Mouse (Mus musculus) macrophage (primary cell): ENCODE results near the gene Hsd17b14. TPM values are rescaled to one million over a fixed set of nuclear protein-coding genes. Genes with fewer than 3 reads are reported as not detected.
"Not testable (repeated sequence)": the region's sequence is repeated elsewhere in the genome, so short reads cannot be mapped to it uniquely, and the experiment has no call there.

Experiments
- H3K27ac ChIP-seq: fragments of 350-480 bp; formaldehyde crosslinking; 2 replicates; pipeline ENCODE4 v1.9.0; 2021
- H3K36me3 ChIP-seq: fragments of 350-480 bp; formaldehyde crosslinking; 2 replicates; pipeline ENCODE4 v1.9.0; 2021; ENCODE audit errors: inconsistent target
- H3K4me3 ChIP-seq: fragments of 350-480 bp; formaldehyde crosslinking; 2 replicates; pipeline ENCODE4 v1.9.0; 2021; ENCODE audit errors: inconsistent target
- H3K79me2 ChIP-seq: fragments of 350-480 bp; formaldehyde crosslinking; 2 replicates; pipeline ENCODE4 v1.9.0; 2021; ENCODE audit errors: inconsistent target
- WGBS: methylation state at CpG from one replicate; pipeline ENCODE4 v1.1.7; 2026; ENCODE audit warnings: inconsistent platforms; ENCODE audit not compliant: missing documents; 5-methylcytosine and 5-hydroxymethylcytosine counted together
- polyA plus RNA-seq: library from polyadenylated mRNA; stranded (reverse); fragments of 250-400 nt; gene quantifications from 3 replicates; pipeline ENCODE4 v1.2.4, GENCODE M21; 2018; ENCODE audit warnings: inconsistent platforms
- total RNA-seq, 78 experiments: library from RNA; depleted of rRNA; stranded (reverse); fragments of 250-400 nt; gene quantifications; 1 replicate in 9 of 78; 2 replicates in 24 of 78; 3 replicates in 43 of 78; 4 replicates in 2 of 78; pipeline ENCODE4 v1.2.4; 2018; ENCODE audit warnings: inconsistent platforms in 56 of 78

The Hsd17b14 gene
- 10 to 100 TPM in 1 of 26 experiments, 1 to 10 TPM in 6, under 1 TPM in 2, not detected in 17; 0.69 to 13.0 (median 2.7) TPM for total RNA-seq (2018; cell fraction: chromatin; rRNA removed)
- 1 to 10 TPM; 1.4 to 7.1 (median 2.7) TPM for total RNA-seq (2018; cell fraction: cytosol; rRNA removed)
- 1 to 10 TPM in 10 of 26 experiments, under 1 TPM in 8, not detected in 8; 0.40 to 5.7 (median 1.1) TPM for total RNA-seq (2018; cell fraction: nucleus; rRNA removed)
- 0.78 to 5.8 TPM (median 1.3 TPM) in 3 replicates for polyA plus RNA-seq

- Histone ChIP-seq H3K27ac (no peak within 1 kb of the TSS), H3K4me3 (no peak within 1 kb of the TSS), H3K79me2 (no peaks in the 10 kb centered on the region), H3K36me3 (no peaks in the 10 kb centered on the region)
- WGBS, result 88% methylated on average over 8 of the region's 8 CpGs
Observed at GRCm38 (mm10) chr7:45554744-45555143, at the start of gene Hsd17b14. Hsd17b14 (plus strand) TSS chr7:45554893.

- H3K4me3 ChIP-seq, result no peak overlapping the region
- 89% methylated on average over 6 of the region's 6 CpGs for WGBS
Observed at GRCm38 (mm10) chr7:45507583-45507982, 47.1 kb upstream of the Hsd17b14 start.

GRCm38 (mm10) chr7:45508561-45508960 is 46.1 kb upstream of the Hsd17b14 start:
- Histone ChIP-seq H3K79me2 (peaks cover 8% of the 10 kb centered on the region; the same call in 1 of the 2 replicates), H3K27ac (no peak overlapping the region), H3K36me3 (no peaks in the 10 kb centered on the region; the same call in 1 of the 2 replicates), H3K4me3 (no peak overlapping the region)
- WGBS, result 46% methylated on average over 6 of the region's 6 CpGs

More at GRCm38 (mm10) chr7:45507583-45507982, 47.1 kb upstream of the Hsd17b14 start:
- H3K79me2 ChIP-seq, result peaks cover 8% of the 10 kb centered on the region; the same call in 1 of the 2 replicates
- H3K27ac ChIP-seq, result no peak overlapping the region
- H3K36me3 ChIP-seq, result no peaks in the 10 kb centered on the region; the same call in 1 of the 2 replicates

GRCm38 (mm10) chr7:45509181-45509882 is 45.4 kb upstream of the Hsd17b14 start:
- no peaks in the 10 kb centered on the region; the same call in 1 of the 2 replicates for H3K36me3 ChIP-seq
- H3K79me2 ChIP-seq, result peaks cover 8% of the 10 kb centered on the region; the same call in 1 of the 2 replicates
- H3K27ac ChIP-seq, result peak overlapping the region; percentile 77
- H3K4me3 ChIP-seq, result peak overlapping the region; percentile 99
- 9% methylated on average over 18 of the region's 19 CpGs for WGBS

GRCm38 (mm10) chr7:45509912-45510787 is 44.5 kb upstream of the Hsd17b14 start, which contains the start of gene Nucb1:
Nucb1 (minus strand) TSS chr7:45510406.
- H3K27ac ChIP-seq, result peak within 1 kb of the TSS; percentile 77
- peaks cover 8% of the 10 kb centered on the region; the same call in 1 of the 2 replicates for H3K79me2 ChIP-seq
- 0% methylated on average over 44 of the region's 44 CpGs for WGBS
- H3K36me3 ChIP-seq, result no peaks in the 10 kb centered on the region; the same call in 1 of the 2 replicates
- peak within 1 kb of the TSS; percentile 99 for H3K4me3 ChIP-seq

- no peak overlapping the region for H3K27ac ChIP-seq
- 96% methylated on average over 7 of the region's 7 CpGs for WGBS
Observed at GRCm38 (mm10) chr7:45514411-45514810, 40.3 kb upstream of the Hsd17b14 start.

GRCm38 (mm10) chr7:45515436-45515835 is 39.3 kb upstream of the Hsd17b14 start:
- H3K79me2 ChIP-seq, result no peaks in the 10 kb centered on the region
- WGBS, result 68% methylated on average over 15 of the region's 16 CpGs
- H3K36me3 ChIP-seq, result no peaks in the 10 kb centered on the region
- H3K27ac ChIP-seq, result no peak overlapping the region
- no peak overlapping the region for H3K4me3 ChIP-seq

More at GRCm38 (mm10) chr7:45514411-45514810, 40.3 kb upstream of the Hsd17b14 start:
- no peak overlapping the region for H3K4me3 ChIP-seq
- H3K79me2 ChIP-seq, result peaks cover 6% of the 10 kb centered on the region; the same call in 1 of the 2 replicates
- H3K36me3 ChIP-seq, result no peaks in the 10 kb centered on the region

GRCm38 (mm10) chr7:45516846-45517245 is 37.8 kb upstream of the Hsd17b14 start:
- not testable (repeated sequence) for H3K79me2 ChIP-seq, H3K27ac ChIP-seq, H3K4me3 ChIP-seq, H3K36me3 ChIP-seq
- WGBS, result 62% methylated on average over 4 of the region's 5 CpGs

- peaks cover 16% of the 10 kb centered on the region for H3K79me2 ChIP-seq
- H3K36me3 ChIP-seq, result no peaks in the 10 kb centered on the region
- no peak overlapping the region for H3K4me3 ChIP-seq
- H3K27ac ChIP-seq, result no peak overlapping the region
- WGBS, result 96% methylated on average over 16 of the region's 16 CpGs
Observed at GRCm38 (mm10) chr7:45518618-45519017, 36.1 kb upstream of the Hsd17b14 start.

- H3K4me3 ChIP-seq, result no peak overlapping the region
- H3K36me3 ChIP-seq, result no peaks in the 10 kb centered on the region
- WGBS, result 90% methylated on average over 8 of the region's 8 CpGs
- no peak overlapping the region for H3K27ac ChIP-seq
- H3K79me2 ChIP-seq, result peaks cover 25% of the 10 kb centered on the region
Observed at GRCm38 (mm10) chr7:45519345-45520120, 35.2 kb upstream of the Hsd17b14 start.

- no peak overlapping the region for H3K4me3 ChIP-seq
- H3K79me2 ChIP-seq, result peaks cover 36% of the 10 kb centered on the region
- no peak overlapping the region for H3K27ac ChIP-seq
- 96% methylated on average over 7 of the region's 7 CpGs for whole genome bisulfite sequencing
- no peaks in the 10 kb centered on the region for H3K36me3 ChIP-seq
Observed at GRCm38 (mm10) chr7:45520605-45521004, 34.1 kb upstream of the Hsd17b14 start.

- Histone ChIP-seq H3K79me2 (peaks cover 40% of the 10 kb centered on the region), H3K4me3 (peak overlapping the region; percentile 32), H3K27ac (peak overlapping the region; percentile 58), H3K36me3 (no peaks in the 10 kb centered on the region)
- WGBS, result under 1% methylated on average over 28 of the region's 28 CpGs
Observed at GRCm38 (mm10) chr7:45521728-45522184, 32.9 kb upstream of the Hsd17b14 start.

GRCm38 (mm10) chr7:45522194-45522752 is 32.4 kb upstream of the Hsd17b14 start:
- no peak overlapping the region; the same call in 1 of the 2 replicates for H3K4me3 ChIP-seq
- no peak overlapping the region for H3K27ac ChIP-seq
- WGBS, result 66% methylated on average over 16 of the region's 16 CpGs

More at GRCm38 (mm10) chr7:45522194-45522752, 32.4 kb upstream of the Hsd17b14 start:
- Histone ChIP-seq H3K79me2 (peaks cover 40% of the 10 kb centered on the region), H3K36me3 (no peaks in the 10 kb centered on the region)
